Mouse (Mus musculus): ENCODE results near the gene Shisa7.
A peak's percentile ranks its signal among the peaks of the same experiment; 100 is the strongest.
"Not testable (repeated sequence)": the region's sequence is repeated elsewhere in the genome, so short reads cannot be mapped to it uniquely, and the experiment has no call there.

Gene Shisa7

DNA sequence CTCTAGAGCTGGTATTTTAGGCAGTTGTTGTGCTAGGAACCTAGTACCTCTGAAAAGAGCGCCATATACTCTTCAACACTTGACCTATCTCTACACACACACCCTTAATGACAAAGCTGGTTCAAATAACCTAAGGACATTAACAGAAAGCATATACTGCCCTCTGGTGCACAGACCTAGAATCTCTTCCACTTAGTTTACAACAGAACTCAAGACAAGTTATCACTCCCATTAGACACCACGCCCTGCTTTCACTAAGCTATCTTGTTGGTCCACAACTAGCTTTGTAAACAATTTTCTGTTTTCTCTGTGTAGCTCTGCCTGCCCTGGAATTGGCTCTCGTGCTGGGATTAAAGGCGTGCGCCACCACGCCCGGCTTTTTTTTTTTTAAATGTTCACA lies 37.8 kb downstream of the Shisa7 start:
- ATAC-seq (ENCODE audit: insufficient number of reproducible peaks, low FRiP score, low TSS enrichment) = no peak

GRCm38 (mm10) chr7:4802247-4802646 lies 42.2 kb downstream of the Shisa7 start:
- ATAC-seq (ENCODE audit: insufficient number of reproducible peaks, low FRiP score, low TSS enrichment) = no peak

DNA sequence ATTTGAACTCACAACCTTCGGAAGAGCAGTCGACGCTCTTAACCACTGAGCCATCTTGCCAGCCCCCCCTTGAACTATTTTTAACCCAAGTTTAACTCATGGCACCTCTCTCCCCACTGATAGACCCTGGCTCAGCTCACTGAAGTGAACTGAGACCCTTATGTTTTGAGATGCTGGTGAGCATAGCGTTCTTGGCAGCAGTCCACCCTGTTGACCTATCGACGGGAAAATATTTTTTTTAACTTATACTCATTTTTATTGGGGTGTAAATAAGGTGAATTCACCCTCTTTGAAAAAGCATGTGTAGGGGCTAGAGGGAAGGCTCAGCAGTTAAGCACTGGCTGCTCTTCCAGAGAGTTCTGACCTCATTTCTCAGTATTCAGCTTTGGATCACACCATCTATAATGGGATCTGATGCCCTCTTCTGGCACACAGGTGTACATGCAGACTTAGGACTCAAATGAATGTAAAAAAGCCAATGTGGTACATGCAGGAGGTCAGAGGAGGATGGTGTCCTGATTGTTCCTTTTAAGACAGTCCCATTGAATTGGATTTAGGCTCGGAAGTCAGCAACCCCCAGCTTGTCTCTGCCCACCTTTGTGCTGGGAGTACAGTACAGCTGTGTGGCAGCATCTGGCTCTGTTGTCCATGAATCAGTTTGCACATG lies 48.6 kb downstream of the Shisa7 start:
- ATAC-seq (ENCODE audit: insufficient number of reproducible peaks, low FRiP score, low TSS enrichment) = no peak

DNA sequence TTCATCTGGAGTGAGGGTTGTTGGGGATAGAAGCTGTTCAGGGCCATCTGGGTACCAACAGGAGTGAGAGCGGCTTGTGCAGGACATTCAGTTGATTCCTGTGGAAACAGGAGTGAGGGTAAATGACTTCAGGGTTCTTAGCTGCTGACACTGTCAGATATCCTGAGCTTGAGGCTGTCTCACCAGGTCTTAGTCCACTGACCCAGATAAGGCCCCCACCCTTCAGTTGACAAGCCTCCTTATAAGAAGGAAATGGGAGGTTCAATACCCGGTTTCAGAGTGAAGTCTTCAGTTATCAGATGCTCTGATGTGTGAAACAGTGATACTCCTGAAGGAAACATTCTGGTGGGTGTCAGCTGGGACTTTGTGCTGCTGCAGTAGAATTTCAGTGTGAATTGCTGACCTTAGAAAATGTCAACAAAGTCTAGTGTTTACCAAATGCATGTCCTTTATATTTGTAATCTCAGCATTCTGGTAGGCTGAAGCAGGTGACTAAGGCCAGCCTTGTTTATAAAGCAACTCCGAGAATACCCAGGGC lies 49.8 kb downstream of the Shisa7 start:
- no peak for ATAC-seq (ENCODE audit: insufficient number of reproducible peaks, low FRiP score, low TSS enrichment)

DNA sequence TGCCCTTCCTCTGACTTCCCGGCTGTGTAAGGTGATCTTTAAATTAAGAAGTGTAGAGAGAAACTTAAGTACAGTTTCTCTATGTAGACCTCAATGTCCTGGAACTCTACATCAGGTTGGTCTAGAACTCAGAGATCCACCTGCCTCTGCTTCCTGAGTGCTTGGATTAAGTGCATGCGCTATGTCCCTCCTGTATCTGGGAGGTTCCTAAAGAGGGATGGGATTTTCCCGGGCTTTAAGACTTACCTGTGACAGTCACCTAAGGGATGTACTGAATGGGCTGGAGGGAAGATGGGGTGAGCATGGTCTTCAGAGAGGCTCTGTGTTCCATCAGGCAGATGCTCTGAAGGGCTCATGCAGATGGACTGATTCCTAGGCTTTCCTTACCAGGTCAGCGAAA lies 50.8 kb downstream of the Shisa7 start:
- ATAC-seq (ENCODE audit: insufficient number of reproducible peaks, low FRiP score, low TSS enrichment) = no peak

GRCm38 (mm10) chr7:4793248-4793647 lies 51.2 kb downstream of the Shisa7 start:
- not testable (repeated sequence) for ATAC-seq (ENCODE audit: insufficient number of reproducible peaks, low FRiP score, low TSS enrichment)

GRCm38 (mm10) chr7:4792278-4793212 lies 52.0 kb downstream of the Shisa7 start, which contains the start of gene Rpl28:
Rpl28 (plus strand) TSS chr7:4792874.
- peak; percentile 87 for ATAC-seq (ENCODE audit: insufficient number of reproducible peaks, low FRiP score, low TSS enrichment)

- peak; percentile 18; the same call in 1 of the 2 replicates for ATAC-seq (ENCODE audit: insufficient number of reproducible peaks, low FRiP score, low TSS enrichment)
These were observed 55.0 kb downstream of the Shisa7 start, which contains the start of gene Tmem238 for GRCm38 (mm10) chr7:4789436-4789935. Tmem238 (minus strand) TSS chr7:4789656.

DNA sequence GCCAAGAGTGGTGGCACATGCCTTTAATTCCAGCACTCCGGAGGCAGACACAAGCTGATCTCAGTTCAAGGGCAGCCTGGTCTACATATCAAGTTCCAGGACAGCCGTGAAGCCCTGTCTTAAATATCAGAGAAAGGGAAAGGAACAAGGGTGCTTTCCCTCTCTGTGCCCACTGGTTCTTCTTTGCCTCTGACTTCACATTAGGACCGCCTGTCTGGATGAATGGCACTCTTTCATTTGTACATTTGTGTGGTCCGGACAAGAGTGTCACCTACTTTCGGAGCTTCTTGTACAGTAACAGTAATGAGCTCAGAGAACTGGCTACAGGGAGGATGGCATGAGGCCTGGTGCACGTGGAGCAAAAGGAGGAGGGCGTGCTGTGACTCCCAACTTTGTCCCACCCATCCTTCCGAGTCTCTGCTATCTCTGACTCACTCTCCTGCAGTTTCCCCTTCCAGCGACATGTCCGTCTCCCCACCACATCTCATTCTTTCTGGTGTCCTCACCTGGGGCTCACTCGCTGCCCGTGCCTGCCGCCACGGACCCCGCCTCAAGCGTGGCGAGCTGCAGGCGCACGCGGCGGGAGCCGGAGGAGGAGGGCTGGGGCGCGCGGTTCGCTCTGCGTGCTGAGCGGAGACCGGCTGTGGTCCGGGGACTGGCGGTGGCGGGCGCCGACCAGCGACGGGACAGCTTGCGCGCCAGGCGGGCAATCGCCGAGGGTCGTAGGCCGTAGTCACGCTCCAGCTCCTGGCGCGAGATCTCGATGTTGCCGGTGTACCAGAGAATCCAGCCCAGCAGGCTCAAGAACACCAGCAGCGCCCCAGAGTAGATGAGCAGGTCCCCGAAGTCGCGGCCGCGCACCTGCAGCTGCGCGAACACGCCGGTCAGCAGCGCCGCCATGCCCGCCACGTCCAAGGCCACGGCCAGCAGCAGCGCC lies 55.7 kb downstream of the Shisa7 start:
- ATAC-seq (ENCODE audit: insufficient number of reproducible peaks, low FRiP score, low TSS enrichment) = peak; percentile 10; the same call in 1 of the 2 replicates

DNA sequence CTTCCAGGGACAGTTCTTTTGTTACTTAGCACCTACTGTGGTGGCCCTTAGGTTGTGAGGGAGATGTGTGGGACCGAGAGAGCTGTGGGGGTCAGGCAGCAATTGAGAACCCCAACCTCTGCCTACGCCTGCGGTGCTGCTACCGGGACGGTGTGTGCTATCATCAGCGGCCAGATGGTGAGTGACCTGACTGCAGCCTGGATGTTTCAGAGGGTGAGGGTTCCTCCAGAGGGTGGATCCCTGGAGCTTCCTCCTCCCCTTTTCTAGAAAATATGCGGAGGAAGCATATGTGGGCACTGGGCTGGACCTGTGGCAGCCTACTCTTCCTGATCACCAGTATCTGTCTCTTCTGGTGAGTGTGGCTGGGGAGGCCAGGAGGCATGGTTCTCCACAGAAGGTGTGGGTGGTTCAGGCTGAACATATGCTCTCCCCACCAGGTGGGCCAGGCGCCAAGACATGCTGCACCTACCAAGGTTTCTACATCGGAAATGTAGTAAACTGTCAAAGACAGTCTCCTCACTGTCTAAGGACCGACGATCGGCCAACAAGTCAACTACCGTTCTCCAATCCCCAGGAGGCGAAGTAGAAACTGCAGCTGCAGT lies 60.7 kb downstream of the Shisa7 start:
- peak; percentile 81; the same call in 1 of the 2 replicates for ATAC-seq (ENCODE audit: insufficient number of reproducible peaks, low FRiP score, low TSS enrichment)

- ATAC-seq (ENCODE audit: insufficient number of reproducible peaks, low FRiP score, low TSS enrichment) = no peak
These were observed 61.7 kb downstream of the Shisa7 start, which contains the start of the genes Il11 and Tmem190 for GRCm38 (mm10) chr7:4782759-4783158. Il11 (minus strand) TSS chr7:4782859. Tmem190 (plus strand) TSS chr7:4782937.

DNA sequence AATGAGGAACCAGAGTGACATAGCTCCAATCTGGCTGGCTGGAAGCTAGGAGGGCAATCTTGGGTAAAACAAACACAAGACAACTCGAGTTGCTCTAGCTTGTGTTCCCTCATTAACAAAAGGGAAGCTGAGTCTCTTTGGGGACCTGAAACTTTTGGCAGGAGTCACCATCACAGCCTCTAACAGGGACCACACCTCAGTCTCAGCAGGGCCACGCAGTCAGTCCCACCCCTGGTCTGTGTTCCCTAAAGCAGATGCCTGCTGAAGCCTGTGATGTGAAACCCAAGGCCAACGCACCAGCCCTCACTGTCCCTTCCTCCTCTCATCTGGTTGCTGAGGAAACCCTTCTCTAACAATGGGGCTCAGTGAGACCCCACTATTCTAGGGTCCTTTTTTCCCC lies 62.4 kb downstream of the Shisa7 start:
- no peak for ATAC-seq (ENCODE audit: insufficient number of reproducible peaks, low FRiP score, low TSS enrichment)

GRCm38 (mm10) chr7:4779921-4780320 lies 64.6 kb downstream of the Shisa7 start:
- no peak for ATAC-seq (ENCODE audit: insufficient number of reproducible peaks, low FRiP score, low TSS enrichment)

GRCm38 (mm10) chr7:4777851-4778637 lies 66.5 kb downstream of the Shisa7 start:
- ATAC-seq (ENCODE audit: insufficient number of reproducible peaks, low FRiP score, low TSS enrichment) = no peak

DNA sequence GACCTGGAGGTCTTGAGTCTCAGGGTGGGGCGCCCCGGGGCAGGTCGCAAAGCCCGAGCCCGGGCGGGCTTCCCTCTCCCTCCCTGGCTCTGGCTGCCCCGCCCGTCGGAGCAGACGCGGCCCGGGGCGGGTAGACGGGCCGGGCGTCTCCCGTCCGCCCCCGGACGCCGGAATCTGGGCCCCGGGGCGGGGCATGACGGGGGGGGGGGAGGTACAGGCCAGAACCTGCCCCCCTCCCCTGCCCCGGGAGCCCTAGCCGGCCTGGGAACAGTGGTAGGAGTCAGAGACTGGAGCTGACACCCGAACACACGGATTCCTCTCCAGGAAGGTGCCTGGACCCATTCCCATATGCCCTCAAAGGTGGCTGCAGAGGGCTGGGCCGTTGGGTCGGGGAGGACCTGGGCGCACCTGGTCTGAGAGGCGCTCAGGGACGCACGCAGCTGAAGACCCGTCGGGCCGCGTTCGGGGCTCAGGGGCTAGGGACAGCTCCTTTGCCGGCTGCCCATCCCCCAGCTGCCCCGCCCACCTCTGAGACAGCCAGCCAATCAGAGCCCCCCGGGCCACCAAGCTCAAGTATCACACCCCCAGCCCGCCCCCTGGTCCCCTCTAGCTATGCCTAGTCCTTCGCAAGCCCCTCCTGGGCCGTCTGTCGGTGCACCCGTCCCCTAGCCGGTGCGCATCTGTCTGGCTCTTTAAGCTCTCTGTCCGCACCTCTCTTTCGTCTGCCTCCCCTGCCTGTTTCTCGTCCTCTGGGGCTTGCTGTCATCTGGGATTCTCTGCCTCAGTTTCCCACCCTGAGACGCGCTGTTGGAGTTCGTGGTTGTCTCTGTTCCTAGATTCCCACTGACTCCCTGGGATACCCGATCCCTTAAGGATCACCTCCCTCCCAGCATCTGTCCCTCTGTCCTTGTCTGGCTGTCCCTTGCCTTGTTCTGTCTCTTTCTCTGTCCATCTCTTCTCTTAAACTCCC lies 67.3 kb downstream of the Shisa7 start:
- no peak for ATAC-seq (ENCODE audit: insufficient number of reproducible peaks, low FRiP score, low TSS enrichment)

GRCm38 (mm10) chr7:4776131-4776530 lies 68.4 kb downstream of the Shisa7 start:
- ATAC-seq (ENCODE audit: insufficient number of reproducible peaks, low FRiP score, low TSS enrichment) = no peak

Data from cerebellum, adult (tissue).